Mouse (Mus musculus) megakaryocyte, embryonic 14.5 days (primary cell): ENCODE results near the gene Abhd18.

Source experiments
- FLI1 ChIP-seq: IDR thresholded peaks from 2 replicates; pipeline ENCODE4 v1.6.1; 2012; ENCODE audit warnings: low read length, inconsistent platforms, mixed read lengths
- GATA1 ChIP-seq: IDR thresholded peaks from 3 replicates; pipeline ENCODE4 v1.6.1; 2012; ENCODE audit warnings: mixed read lengths, low read length, inconsistent platforms, borderline replicate concordance

GRCm38 (mm10) chr3:40798054-40798453 lies 48.7 kb upstream of the Abhd18 start:
- TF ChIP-seq GATA1 (no peak), FLI1 (no peak)
